Mouse (Mus musculus) G1E-ER4 (cell line): ENCODE measurements around the gene Plekhg3. TPM values are rescaled to one million over a fixed set of nuclear protein-coding genes. Genes with fewer than 3 reads are reported as not detected.

Experiments used
- GATA1 ChIP-seq: IDR thresholded peaks from one replicate; pipeline ENCODE4 v1.8.0; 2012; ENCODE audit warnings: low read length, inconsistent platforms
- polyA plus RNA-seq: library from polyadenylated mRNA; stranded (reverse); fragments of >175 nt; gene quantifications from 2 replicates; pipeline ENCODE4 v1.2.3, GENCODE M21; 2012

Gene Plekhg3
- polyA plus RNA-seq, result 0.03 and 0.04 TPM in 2 replicates

- TF ChIP-seq GATA1, result no peak
Measured at GRCm38 (mm10) chr12:76530580-76531139, at the start of gene Plekhg3. Gene Plekhg3 (plus strand): TSS chr12:76530891.

- no peak for TF ChIP-seq GATA1
Measured at GRCm38 (mm10) chr12:76482446-76482845, 48.2 kb upstream of the Plekhg3 start.

- no peak for TF ChIP-seq GATA1
Measured at GRCm38 (mm10) chr12:76482948-76483347, 47.7 kb upstream of the Plekhg3 start.

- no peak for TF ChIP-seq GATA1
Measured at GRCm38 (mm10) chr12:76484881-76485280, 45.8 kb upstream of the Plekhg3 start.

- no peak for TF ChIP-seq GATA1
Measured at GRCm38 (mm10) chr12:76485381-76485780, 45.3 kb upstream of the Plekhg3 start.

- no peak for TF ChIP-seq GATA1
Measured at GRCm38 (mm10) chr12:76486943-76487342, 43.7 kb upstream of the Plekhg3 start.

- no peak for TF ChIP-seq GATA1
Measured at GRCm38 (mm10) chr12:76490798-76491197, 39.9 kb upstream of the Plekhg3 start.

GRCm38 (mm10) chr12:76493462-76493861 is 37.2 kb upstream of the Plekhg3 start:
- no peak for TF ChIP-seq GATA1

- no peak for TF ChIP-seq GATA1
Measured at GRCm38 (mm10) chr12:76495381-76495780, 35.3 kb upstream of the Plekhg3 start.

GRCm38 (mm10) chr12:76496324-76496723 is 34.4 kb upstream of the Plekhg3 start:
- no peak for TF ChIP-seq GATA1

GRCm38 (mm10) chr12:76499276-76499675 is 31.4 kb upstream of the Plekhg3 start:
- TF ChIP-seq GATA1, result no peak

GRCm38 (mm10) chr12:76500055-76500454 is 30.6 kb upstream of the Plekhg3 start:
- TF ChIP-seq GATA1, result no peak

GRCm38 (mm10) chr12:76500896-76501295 is 29.8 kb upstream of the Plekhg3 start:
- peak; percentile 64 for TF ChIP-seq GATA1

GRCm38 (mm10) chr12:76502981-76503380 is 27.7 kb upstream of the Plekhg3 start:
- TF ChIP-seq GATA1, result no peak

- TF ChIP-seq GATA1, result no peak
Measured at GRCm38 (mm10) chr12:76506522-76506921, 24.2 kb upstream of the Plekhg3 start.

GRCm38 (mm10) chr12:76507791-76508190 is 22.9 kb upstream of the Plekhg3 start:
- no peak for TF ChIP-seq GATA1

- no peak for TF ChIP-seq GATA1
Measured at GRCm38 (mm10) chr12:76508909-76509440, 21.7 kb upstream of the Plekhg3 start.
